Mouse (Mus musculus) urinary bladder, postnatal 4 days (tissue): ENCODE data around the gene Zkscan1.
"Not testable (repeated sequence)": the region's sequence is repeated elsewhere in the genome, so short reads cannot be mapped to it uniquely, and the experiment has no call there.

Source experiments
- DNase-seq, 2 experiments: peaks; one replicate each; pipeline ENCODE4 v3.0.0; 2021 to 2022; ENCODE audit warnings: low spot score in 2 of 2

The Zkscan1 gene

DNA sequence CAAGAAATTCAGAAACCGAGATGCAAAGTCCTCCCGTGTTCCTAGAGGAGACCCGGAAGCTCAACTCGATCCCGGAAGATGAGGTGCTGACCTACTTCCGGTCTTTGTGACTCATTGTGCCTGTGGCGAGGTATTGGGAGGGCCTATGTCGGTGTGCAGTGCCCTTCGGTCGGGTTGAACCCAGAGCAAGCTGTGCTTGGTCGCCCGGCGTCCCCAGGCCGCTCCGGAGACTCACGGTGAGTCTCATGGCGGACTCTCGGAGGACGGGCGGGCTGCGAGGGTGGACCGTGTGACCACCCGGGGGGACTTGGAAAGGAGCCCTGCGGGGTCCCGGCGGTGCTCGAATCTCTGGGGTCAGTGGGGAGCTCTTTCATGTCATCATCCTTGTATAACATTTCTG is at the start of gene Zkscan1:
Zkscan1 (plus strand) TSS at position 89 of the 400 bp plus-strand sequence.
- peak; percentile 59 to 62 for DNase-seq

DNA sequence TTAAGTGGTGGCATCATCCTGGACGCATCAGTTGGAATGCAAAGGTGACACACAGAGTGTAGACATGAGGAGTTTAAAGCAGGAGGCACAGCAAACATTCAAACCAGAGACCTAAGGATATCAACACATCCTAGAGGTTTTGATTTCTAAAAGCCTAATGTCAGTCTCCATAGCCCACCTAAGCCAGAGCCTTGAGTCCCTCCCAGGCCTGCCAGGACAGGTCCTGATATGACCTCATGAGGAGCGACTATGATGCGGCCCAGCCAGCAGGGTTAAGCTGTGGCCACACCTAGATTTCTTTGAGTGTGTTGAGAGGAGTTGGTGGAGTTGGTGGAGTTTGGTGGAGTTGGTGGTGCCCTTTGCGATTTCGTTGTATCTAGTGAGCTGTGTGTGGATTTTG is 32.0 kb upstream of the Zkscan1 start, which contains the start of gene Smok3c:
Smok3c (plus strand) TSS at position 301 of the 400 bp plus-strand sequence.
- not testable (repeated sequence) for DNase-seq

DNA sequence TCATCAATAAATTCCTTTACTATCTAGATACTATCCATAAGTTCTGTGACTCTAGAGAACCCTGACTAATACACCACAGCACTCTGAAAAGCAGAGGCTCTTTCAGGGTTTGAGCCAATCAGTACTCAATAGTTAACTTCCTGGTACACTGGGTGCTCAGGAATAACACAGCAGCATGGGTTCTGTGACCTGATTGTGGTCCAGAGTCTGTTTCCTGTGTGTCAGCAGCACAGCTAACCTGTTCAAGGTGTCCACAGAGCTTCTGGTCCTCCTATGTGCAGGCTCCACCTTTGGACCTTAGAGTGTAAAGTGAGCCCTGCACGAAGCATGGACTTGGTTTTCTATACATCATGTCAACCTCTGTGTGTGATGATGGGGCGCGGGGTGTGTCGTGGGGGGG is 11.1 kb upstream of the Zkscan1 start:
- DNase-seq = no peak

DNA sequence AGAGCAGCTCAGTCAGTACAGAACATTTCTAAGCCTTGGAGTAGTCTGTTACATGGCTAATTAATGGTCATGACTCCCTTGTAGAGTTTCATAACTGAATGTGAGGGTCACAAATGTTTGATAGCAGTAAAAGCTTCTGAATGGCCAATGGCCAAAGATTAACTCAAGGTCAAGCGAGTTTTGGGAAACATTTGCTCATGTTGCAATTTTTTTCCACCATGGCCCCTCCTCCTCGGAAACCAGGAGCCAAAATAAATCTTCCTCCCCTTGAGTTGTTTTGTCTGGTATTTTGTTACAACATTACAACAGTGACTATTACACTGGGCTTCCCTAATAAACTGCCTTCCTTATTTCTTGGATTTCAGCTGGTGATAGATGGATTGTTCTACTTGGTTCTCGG is 9.2 kb upstream of the Zkscan1 start:
- no peak for DNase-seq

DNA sequence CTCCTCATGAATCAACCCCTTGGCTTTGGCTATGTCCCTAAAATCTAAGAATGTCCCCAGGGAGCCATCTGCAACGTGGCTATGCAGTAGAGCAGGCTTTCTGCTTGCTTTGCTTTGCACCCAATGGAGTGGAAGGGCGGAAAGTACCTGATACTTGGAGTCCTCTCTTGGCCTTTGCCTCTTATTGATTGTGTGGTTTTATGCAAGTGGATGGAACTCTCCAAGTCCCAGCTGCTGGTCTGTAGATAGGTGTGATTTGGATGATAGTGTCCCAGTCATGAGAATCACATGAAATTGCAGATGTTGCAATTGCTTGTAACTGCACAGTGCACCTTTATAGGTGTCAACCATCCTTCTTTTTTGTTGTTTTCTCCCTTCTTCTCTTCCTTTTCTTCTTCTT is 8.7 kb upstream of the Zkscan1 start:
- no peak for DNase-seq

DNA sequence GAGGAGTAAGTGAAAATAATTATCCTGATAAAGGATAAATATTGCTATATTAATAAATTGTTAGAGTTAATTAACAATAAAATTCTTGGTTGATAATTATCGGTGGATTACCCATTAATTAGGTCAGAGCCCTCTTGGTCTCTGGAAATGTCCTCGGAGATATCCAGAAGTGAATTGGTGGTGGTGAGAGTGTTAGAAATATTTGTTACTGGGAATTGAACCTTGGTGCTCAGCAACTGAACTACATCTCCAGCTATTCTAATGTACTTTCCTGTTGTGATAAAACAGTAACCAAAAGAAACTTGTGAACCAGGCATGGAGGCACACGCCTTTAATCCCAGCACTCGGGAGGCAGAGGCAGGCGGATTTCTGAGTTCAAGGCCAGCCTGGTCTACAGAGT is 4.4 kb upstream of the Zkscan1 start:
- DNase-seq = no peak

DNA sequence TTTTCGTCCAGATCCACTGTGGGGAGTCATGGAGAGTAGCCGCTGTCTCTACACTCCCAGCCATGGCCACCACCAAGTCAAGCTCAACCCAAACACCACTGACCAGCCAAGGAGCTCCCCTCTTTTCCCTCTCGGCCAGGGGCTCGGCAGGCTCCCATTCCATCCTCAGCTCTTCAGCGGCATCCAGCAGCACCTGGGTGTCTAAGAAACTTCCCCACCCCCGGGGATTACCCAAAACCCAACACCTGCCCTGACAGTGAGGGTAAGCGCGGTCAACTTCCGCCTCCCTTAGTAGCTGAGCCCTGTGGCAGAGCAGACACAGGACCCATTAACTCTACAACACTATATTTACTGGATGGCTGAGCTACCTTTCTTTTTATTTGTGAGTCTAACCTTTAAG is 3.4 kb upstream of the Zkscan1 start:
- DNase-seq = no peak

DNA sequence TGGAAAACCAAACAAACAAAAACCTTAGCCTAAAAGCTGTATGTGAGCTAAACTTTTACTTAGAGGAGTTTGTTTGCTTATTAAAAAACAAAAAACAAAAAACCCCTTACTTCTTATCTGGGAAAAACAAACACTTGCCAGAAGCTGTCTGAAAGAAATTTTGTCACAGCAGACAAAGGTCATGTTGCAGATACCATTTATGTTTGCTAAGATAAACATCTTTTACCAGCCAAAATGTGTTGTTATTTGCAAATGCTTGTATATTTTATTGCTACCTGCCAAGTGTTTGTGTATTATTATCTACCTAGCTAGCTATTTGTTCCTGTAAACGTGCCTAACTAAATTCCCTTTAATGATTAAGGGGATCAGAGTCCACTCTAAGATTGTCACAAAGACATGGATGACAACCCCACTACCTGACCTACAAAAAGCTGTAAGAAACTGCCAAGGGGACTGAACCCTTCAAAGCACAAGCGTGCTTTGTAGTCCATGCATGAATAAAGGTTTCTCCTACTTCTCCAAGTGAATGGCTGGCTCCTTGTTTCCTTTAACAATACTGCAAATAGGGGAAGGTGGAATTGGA is 1.5 kb upstream of the Zkscan1 start:
- DNase-seq = no peak

DNA sequence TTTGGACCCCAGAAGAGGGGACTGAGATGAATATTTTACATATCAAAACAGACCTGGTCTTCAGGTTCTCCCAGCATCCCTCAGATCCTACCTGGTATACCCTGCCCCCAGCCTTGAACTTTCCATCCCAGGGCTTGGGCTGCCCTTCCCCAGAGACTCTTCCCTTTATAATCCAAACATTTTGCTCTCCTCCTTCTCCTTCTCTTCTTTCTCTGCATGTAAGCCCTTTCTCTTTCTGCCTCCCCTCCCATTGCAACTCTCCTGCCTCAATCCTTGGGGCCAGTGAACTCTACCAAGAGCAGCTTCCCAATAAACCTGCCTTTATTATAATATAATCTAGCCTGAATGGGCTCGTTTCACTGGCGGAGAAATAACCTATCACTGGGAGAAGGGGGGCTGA is 948 bp upstream of the Zkscan1 start:
- DNase-seq = no peak

DNA sequence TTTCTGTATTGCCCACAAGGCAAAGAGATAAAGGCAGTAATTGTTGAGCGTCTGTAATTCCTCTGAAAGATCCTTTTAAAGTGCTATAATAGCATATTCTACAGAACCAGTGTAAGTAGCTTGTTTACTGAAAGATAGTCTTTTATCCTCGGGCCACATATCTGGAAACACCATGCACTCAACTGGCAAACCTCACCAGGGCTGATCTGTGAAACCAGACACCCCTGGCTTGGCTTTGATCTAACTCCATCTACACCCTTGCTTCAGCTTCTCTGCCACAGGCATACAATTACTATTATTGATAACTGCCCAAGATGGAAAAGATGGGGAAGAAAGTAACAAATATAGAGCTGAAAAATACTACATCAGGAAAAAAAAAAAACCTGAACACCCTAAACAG is 377 bp upstream of the Zkscan1 start:
- no peak for DNase-seq

DNA sequence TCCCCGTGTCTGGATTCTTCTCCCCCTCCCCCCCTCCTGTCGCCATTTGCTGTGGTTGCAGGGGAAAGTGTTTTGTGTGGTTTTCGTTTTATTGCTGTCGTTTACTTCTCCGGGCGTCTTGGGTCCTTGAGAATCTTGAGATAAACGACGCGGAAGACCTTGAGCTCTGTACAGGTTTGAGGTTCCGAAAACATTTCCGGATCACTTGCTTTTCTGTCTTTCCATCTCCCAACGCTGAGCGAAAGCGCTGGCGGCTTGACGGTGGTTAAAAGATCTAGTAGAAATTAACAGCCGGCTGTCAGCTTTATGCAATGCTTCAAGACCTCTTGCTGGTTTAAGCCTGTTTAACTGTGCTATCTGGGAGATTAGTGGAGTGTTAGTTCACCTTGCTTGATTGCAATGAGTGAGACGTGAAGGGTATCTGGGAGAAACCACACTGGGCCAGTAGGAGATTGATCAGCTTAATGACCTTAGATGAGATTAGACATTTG is 582 bp downstream of the Zkscan1 start:
- peak in 1 of 2 experiments; percentile 52 for DNase-seq

DNA sequence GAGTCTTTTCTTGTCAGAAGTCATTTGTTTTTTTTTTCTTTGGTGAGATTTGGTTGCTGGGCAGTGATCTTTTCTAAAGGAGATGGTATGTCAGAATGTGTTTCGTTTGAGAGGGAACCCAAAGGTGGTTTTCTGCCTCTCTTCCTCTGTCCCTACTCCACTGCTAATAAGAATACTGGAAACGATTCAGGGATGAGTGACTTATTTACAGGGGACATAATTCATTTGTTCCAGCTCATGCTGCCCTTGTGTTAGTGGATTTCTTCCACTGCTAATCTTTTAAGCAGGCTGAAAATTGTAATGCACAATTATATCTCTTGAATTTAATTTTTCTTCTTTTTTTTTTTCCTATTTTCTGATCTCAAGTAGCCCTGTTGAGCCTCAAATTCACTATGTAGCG is 2.0 kb downstream of the Zkscan1 start:
- DNase-seq = no peak

DNA sequence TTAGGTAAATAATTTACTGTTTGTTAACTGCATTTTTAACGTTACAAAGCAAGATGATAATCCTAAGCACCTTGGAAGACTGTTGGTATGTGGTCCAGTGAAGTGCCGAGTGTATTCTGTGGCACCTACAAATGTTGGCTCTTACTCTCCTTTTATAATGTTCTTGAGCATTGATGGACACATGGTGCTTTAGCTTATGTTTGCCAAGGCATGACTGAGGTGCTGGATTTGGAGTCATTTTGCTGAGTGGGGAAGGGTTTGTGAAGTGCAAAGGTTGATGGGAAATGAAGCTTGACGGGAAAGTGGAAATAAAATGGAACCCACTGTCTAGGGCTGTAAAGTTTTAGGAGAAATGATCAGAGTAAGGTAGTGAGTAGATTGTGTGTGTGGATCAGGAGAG is 3.5 kb downstream of the Zkscan1 start:
- DNase-seq = no peak

DNA sequence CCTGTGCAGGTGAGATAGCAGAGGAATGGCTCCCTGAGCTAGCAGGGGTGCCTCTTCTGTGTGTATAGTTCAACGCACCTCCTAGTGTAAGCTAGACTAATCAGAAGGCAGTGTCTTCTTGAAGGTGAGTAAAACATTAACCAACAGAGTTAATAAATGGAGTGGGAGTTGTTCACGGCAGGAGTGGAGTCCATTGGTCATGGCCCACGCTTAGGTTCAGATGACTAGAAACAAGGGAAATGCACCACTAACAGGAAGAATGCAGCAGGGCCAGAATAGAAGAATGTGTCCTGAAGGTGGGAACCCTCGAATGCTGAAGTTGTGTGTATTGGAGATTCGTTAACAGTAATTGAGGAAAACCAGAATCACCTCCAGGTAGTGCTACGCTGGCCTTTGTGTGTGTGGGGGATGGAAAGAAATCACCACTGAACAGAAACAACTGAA is 4.2 kb downstream of the Zkscan1 start:
- no peak for DNase-seq

DNA sequence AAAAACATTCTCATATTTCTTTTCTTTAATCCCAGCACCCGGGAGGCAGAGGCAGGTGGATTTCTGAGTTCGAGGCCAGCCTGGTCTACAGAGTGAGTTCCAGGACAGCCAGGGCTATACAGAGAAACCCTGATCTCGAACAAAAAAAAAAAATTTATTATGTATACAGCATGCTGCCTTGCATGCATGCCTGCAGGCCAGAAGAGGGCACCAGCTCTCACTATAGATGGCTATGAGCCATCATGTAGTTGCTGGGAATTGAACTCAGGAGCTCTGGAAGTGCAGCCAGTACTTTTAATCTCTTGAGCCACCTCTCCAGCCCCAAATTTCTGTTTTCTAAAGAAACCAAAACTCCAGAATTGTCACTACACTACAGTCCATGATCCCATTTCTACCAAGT is 5.4 kb downstream of the Zkscan1 start:
- DNase-seq = no peak

DNA sequence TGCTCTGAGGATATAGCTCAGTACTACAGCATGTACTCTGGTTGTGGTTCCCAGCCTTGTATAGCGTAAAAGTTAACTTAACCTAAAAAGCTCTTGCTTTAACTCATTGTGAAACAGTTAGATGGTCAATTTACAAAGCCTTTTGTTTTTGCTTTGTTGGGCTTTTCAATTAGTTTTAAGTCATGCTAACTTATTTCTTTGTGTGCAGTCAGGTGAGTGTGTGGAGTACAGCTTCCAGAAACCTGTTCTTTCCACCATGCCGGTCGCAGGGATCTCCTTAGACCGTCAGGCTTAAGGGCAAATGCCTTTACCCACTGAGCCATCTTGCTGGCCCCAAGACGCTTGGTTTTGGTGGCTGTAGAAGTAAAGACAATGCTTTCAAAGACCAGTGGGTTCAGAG is 5.9 kb downstream of the Zkscan1 start:
- no peak for DNase-seq

DNA sequence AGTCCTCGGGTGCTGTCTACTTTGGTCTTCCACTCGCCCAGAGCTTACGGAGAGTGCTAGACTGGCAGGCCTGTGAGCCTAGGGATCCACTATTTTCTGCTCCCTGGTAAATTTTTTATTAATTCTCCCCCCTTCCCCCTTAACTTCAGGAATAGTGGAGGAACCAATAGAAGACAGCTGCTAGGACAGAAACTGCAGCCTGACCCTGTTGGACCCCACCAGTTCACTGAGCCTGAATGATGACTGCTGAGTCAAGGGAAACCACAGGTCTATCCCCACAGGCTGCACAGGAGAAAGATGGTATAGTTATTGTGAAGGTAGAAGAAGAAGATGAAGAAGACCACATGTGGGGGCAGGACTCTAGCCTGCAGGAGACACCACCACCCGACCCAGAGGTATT is 7.9 kb downstream of the Zkscan1 start:
- DNase-seq = no peak

DNA sequence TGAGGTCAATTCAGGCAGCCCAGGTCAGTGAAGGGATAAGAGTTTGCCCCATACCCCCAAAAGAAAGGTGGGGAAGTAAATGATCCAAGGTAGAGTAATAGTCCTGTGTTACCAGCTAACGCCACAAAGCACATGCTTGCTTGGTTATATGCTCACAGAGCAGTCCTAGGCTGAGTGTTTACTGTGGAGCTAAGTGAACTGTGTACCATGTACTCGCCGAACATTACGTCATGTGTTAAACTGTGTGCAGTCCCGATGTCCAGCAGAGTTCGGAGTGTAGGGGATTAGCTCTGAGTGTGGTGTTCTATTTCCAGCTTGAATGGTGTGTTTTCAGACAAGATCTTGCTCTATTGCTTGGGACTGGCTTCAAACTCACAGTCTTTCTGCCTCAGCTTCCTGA is 9.6 kb downstream of the Zkscan1 start:
- no peak for DNase-seq

DNA sequence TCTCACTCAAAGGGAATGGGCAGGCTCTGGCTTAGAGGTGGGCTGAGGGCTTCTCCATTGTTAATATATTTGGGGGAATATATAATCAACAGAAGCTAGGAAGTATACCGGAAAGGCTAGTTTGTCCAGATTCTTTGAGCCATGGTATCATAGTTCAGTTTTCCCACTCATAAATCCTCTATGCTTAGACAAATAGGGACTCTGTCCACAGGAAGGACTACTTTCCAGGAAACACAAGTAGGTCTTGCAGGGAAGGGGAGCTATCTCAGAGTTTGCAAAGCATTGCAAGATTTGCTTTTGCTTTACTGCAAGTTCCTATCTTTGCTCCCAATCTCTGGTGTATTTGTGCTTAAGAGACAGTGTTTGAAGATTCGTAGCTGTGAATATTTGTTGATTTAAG is 20.1 kb downstream of the Zkscan1 start:
- no peak for DNase-seq

DNA sequence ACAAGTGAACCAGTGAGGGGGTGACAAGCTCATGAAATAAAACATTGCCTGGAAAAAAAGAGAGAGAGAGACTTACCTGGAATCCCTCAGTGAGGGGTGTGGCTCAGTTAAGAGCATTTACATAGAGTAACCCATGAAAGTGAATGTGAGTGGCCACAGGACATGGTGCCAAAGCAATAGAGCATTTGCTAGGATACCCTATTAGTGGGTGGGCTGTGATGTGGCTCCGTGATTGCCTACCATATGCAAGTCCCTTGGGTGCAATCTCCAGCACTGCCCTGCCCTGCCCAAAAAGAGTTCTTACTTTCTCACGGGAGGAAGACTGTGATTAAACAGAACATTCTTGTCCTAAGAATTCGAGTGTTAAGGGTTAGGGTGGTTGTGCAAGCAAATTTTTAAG is 22.2 kb downstream of the Zkscan1 start:
- no peak for DNase-seq

DNA sequence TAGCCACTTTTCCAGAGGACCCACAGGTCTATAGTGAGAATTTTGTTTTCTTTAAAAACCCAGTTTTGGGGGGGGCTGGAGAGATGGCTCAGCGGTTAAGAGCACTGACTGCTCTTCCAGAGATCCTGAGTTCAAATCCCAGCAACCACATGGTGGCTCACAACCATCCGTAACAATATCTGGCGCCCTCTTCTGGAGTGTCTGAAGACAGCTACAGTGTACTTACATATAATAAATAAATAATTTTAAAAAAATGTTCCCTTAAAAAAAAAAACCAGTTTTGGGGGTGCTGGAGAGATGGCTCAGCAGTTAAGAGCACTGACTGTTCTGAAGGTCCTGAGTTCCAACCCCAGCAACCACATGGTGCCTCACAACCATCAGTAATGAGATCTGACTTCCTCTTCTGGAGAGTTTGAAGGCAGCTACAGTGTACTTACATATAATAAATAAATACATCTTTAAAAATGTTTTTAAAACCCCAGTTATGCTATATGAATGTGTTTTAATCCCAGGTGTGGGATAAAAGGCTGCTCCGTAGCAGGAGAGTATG is 25.0 kb downstream of the Zkscan1 start:
- DNase-seq = not testable (repeated sequence)

DNA sequence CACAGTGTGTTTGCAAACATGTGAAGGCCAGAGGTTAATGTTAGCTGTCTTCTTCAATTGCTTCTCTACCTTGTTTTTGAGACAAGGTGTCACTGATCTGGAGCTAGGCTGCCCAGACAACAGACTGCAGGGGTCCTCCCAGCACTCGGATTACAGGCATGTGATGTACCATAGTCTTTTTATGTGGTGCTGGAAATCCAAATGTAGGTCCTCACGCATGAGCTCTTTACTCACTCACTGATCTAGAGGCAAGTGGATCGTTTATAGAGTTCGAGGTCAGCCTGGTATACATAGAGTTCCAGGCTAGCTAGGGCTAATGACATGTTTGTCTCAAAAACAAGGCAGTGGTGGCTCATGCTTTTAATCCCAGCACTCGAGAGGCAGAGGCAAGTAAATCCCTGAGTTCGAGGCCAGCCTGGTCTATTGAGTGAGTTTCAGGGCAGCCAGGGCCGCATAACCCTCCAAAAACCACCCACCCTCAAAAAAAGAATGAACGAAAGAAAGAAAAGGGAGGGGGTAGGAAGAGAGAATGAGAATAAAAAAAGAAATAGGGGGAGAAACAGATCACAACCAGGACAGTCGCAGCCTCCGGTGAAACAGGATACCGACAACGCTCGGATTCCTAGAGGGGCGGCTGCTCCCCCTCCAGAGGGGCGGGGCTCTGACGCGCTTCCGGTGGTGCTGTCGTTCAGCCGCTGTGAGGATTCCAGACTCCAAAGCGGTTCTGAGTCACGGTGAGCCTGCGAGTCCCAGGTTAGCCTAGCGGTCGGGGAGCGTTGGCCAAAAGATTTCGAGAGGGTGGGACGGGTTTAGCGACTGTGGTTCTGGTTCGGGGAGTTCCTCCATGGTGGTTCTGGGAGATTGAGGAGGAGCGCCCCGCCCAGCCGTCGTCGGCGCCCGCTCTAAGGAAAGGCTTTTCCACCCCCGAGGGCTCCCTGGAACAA is 31.6 kb downstream of the Zkscan1 start, which contains the start of gene Zscan21:
Zscan21 (plus strand) TSS at position 649 of the 944 bp plus-strand sequence.
- DNase-seq = peak; percentile 82 to 89
